Mouse (Mus musculus): Measurements from ENCODE around the gene Tmem211. TPM values are rescaled to one million over a fixed set of nuclear protein-coding genes. Genes with fewer than 3 reads are reported as not detected.
A peak's percentile ranks its signal among the peaks of the same experiment; 100 is the strongest.

Tmem211 gene
- polyA plus RNA-seq (2015; fragmentation: Nextera tagmentation; extraction: Ambion mirVana) = not detected in 2 replicates

DNA sequence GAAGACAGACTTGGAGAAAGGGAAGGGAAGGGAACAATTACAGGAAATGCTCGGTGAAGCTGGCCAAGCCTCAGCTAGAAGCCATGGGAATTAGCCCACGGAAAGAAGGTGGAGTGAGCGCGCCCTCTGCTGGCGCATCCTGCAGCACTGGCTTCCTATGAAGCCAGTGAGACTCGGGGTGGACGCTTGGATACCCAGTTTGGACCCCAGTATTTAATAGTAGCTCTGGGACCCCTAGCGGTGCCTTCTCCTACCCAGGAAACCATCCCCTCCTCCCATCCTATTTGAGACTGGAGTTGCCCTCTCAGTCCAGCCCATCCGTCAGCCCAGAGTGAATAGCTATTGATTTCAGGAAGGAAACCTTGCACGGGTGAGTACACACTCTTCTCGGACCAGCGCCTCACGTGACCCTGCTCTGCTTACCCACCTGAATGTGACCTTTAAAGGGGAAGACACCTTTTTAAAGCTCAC lies at the start of gene Tmem211:
TSS of gene Tmem211 (plus strand) at position 278 of the 471 bp plus-strand sequence.
- Histone ChIP-seq H3K9ac (replicated peaks) (peak within 1 kb of the TSS; percentile 23), H3K4me2 (peak within 1 kb of the TSS; percentile 57), H3K36me3 (no peaks in the 10 kb centered on the region), H3K9me3 (replicated peaks) (no peaks in the 10 kb centered on the region), H3K27ac (replicated peaks) (peak within 1 kb of the TSS; percentile 64), H3K27me3 (replicated peaks) (no peaks in the 10 kb centered on the region), H3K4me1 (peaks cover 21% of the 10 kb centered on the region), H3K4me3 (replicated peaks) (peak within 1 kb of the TSS; percentile 27)
- peak; percentile 84 for ATAC-seq (ENCODE audit: low FRiP score)
- WGBS = under 1% methylated on average over 13 of the region's 13 CpGs

DNA sequence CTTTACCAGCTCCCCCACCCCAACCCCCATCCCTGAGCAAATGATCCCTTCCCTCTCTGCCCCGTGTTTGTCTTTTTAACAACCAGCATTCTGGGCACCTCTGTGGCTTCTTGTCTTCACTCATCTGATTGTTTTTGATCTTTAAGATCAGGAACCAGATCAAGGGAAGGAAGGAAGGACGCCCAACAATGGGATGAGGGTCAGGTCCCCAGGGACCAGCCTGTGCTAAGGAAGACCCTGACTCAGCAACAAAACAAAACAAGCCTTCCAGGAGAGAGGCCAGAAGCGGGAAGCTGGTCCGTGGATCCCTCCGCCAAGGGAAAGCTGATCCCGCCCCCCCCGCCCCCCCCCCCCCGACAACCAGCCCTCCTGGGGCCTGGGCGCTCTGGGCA lies 47.3 kb upstream of the Tmem211 start:
- Histone ChIP-seq H3K36me3 (no peaks in the 10 kb centered on the region), H3K9ac (replicated peaks) (no peak overlapping the region), H3K9me3 (replicated peaks) (no peaks in the 10 kb centered on the region), H3K27ac (replicated peaks) (peak overlapping the region; percentile 80), H3K27me3 (replicated peaks) (no peaks in the 10 kb centered on the region), H3K4me2 (peak overlapping the region; percentile 59), H3K4me3 (replicated peaks) (peak overlapping the region; percentile 31), H3K4me1 (peaks cover 14% of the 10 kb centered on the region)
- WGBS = 7% methylated on average over 8 of the region's 9 CpGs
- no peak; the same call in 1 of the 2 replicates for ATAC-seq (ENCODE audit: low FRiP score)

DNA sequence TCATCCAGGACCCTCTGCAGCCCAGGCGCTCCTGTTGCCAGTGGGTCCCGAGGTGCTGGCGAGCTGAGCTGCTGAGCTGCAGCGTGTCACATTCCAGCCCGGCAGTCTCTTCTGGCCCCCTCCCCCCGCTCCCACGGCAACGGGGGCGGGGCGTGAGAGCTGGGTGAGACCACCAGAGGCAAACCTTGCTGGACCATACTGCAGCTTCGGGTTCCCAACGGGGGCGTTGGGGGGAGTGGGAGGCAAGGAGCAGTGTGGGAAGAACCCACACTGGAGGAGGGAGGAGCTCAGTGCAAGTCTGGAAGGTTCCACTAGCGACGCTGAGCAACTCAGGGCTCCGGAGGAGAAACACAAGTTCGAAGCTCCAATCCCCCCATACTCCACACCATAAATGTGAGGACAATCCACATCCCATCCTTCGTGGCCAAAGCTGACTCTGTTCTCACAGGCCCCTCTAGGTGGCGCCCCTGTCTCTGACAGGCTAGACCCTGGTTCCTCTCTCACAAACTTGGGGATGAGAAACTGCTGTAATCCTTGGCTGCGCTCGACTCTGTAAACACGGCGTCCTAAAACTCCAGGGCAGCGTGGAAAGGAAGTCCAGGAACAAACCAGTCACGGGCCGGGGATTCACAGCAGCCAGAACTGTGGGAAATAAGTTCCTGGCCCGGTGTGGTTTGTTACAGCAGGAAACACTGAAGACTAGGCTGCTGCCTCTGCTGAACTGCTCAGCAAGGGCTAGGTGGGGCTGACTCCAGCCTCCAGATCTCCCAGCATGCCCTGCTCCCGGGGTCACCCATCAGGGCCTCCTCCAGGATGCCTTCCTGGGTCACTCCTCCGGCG lies 46.6 kb upstream of the Tmem211 start:
- Histone ChIP-seq H3K4me2 (peak overlapping the region; percentile 59), H3K27ac (replicated peaks) (peak overlapping the region; percentile 80)

DNA sequence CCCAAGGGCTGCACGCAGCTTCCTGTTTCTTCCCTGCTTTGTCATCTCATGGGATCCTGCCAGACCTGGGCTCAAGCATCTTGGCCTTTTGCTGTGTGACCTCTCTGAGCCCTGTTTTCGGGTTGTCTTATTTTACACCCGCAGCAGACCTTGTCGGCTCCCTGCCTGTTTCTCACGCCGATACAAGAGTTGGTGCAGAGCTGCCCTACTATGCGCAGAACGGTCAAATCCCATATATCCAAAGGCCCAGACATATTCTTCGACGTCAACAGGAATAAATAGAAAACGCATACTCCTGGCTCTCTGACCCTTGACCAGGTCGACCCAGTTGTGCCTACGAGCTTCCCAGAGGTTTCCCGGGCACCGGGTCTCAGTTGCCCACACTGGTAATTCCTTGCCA lies 46.0 kb upstream of the Tmem211 start:
- H3K9ac ChIP-seq (replicated peaks) = no peak overlapping the region
- H3K4me1 ChIP-seq = peaks cover 14% of the 10 kb centered on the region
- 89% methylated on average over 15 of the region's 15 CpGs for WGBS
- H3K27me3 ChIP-seq (replicated peaks) = no peaks in the 10 kb centered on the region
- peak overlapping the region; percentile 31; the same call in 1 of the 2 replicates for H3K4me3 ChIP-seq (replicated peaks)
- H3K36me3 ChIP-seq = no peaks in the 10 kb centered on the region
- peak overlapping the region; percentile 80 for H3K27ac ChIP-seq (replicated peaks)
- ATAC-seq (ENCODE audit: low FRiP score) = no peak
- peak overlapping the region; percentile 59 for H3K4me2 ChIP-seq
- no peaks in the 10 kb centered on the region for H3K9me3 ChIP-seq (replicated peaks)

More for the DNA sequence above, 46.6 kb upstream of the Tmem211 start:
- Histone ChIP-seq H3K4me3 (replicated peaks) (peak overlapping the region; percentile 31), H3K4me1 (peaks cover 14% of the 10 kb centered on the region), H3K36me3 (no peaks in the 10 kb centered on the region), H3K27me3 (replicated peaks) (no peaks in the 10 kb centered on the region), H3K9me3 (replicated peaks) (no peaks in the 10 kb centered on the region), H3K9ac (replicated peaks) (peak overlapping the region; percentile 34; the same call in 1 of the 2 replicates)
- peak; percentile 79 for ATAC-seq (ENCODE audit: low FRiP score)
- WGBS = 5% methylated on average over 30 of the region's 30 CpGs

DNA sequence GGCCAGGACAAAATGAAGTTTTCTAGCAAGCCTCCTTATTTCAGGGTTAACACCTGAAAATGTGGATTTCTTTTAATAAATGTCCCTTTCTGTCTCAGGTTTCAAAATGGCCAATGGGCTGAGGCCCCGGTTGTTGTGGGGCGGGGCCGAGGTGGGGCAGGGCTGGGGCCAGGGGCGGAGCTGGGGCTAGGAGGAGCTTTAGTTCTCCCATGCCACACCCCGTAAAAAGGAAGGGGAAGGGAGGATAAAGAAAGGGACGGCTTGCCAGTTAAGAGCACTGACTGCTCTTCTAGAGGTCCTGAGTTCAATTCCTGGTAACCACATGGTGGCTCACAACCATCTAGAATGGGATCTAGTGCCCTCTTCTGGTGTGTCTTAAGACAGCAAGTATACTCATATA lies 45.3 kb upstream of the Tmem211 start:
- Histone ChIP-seq H3K27me3 (replicated peaks) (no peaks in the 10 kb centered on the region), H3K9ac (replicated peaks) (no peak overlapping the region), H3K36me3 (no peaks in the 10 kb centered on the region), H3K27ac (replicated peaks) (no peak overlapping the region), H3K4me2 (no peak overlapping the region), H3K9me3 (replicated peaks) (no peaks in the 10 kb centered on the region), H3K4me1 (peaks cover 14% of the 10 kb centered on the region), H3K4me3 (replicated peaks) (no peak overlapping the region)
- no peak for ATAC-seq (ENCODE audit: low FRiP score)
- 42% methylated on average over 6 of the region's 6 CpGs for WGBS

DNA sequence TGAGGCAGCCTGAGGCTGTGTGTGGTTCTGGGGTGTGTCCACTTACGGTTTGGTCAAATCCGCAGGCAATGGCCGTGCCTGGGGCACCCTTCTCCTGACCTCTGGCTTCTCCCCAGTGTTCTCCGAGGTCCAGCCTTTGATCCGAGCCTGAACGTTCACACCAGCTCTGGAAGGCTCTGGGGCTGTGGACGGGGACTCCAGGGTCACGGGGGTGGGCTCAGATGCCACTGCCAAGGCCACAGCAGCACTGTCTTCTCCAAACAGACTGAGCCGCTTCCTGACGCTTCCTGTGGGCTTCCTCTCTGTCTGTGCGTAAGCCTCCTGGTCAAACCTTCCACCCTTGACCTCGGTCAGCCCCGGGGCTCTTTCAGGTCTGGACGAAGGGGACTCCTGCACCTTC lies 36.2 kb upstream of the Tmem211 start:
- no peak overlapping the region for H3K9ac ChIP-seq (replicated peaks)
- ATAC-seq (ENCODE audit: low FRiP score) = no peak
- no peaks in the 10 kb centered on the region for H3K36me3 ChIP-seq
- no peaks in the 10 kb centered on the region for H3K27me3 ChIP-seq (replicated peaks)
- WGBS = 89% methylated on average over 14 of the region's 14 CpGs
- H3K4me1 ChIP-seq = peaks cover 15% of the 10 kb centered on the region
- no peak overlapping the region for H3K27ac ChIP-seq (replicated peaks)
- H3K4me3 ChIP-seq (replicated peaks) = no peak overlapping the region
- no peaks in the 10 kb centered on the region for H3K9me3 ChIP-seq (replicated peaks)
- H3K4me2 ChIP-seq = no peak overlapping the region

DNA sequence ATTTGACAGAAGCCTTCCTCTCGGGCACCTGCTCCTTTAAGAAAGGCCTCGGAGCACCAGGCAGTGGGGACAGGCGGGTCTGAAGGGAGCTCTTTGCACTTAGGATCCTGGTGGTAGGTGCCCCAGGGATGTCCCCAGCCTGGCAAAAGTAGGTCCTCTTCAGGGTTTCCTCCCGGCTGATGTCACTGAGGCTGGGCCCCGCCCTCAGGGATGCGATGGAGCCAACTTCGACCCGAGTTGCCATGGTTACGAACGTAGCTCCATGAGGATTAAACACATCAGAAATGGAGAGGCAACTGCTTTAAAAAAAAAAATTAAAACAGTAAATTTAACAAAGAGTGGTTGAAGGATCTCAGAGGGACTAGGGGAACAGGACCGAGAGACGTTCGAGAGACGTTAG lies 34.8 kb upstream of the Tmem211 start:
- Histone ChIP-seq H3K36me3 (no peaks in the 10 kb centered on the region), H3K27me3 (replicated peaks) (no peaks in the 10 kb centered on the region), H3K4me2 (no peak overlapping the region), H3K9me3 (replicated peaks) (no peaks in the 10 kb centered on the region), H3K4me3 (replicated peaks) (no peak overlapping the region), H3K9ac (replicated peaks) (no peak overlapping the region), H3K4me1 (peaks cover 17% of the 10 kb centered on the region), H3K27ac (replicated peaks) (peak overlapping the region; percentile 8; the same call in 1 of the 2 replicates)
- WGBS = 68% methylated on average over 14 of the region's 14 CpGs
- ATAC-seq (ENCODE audit: low FRiP score) = peak; percentile 40

DNA sequence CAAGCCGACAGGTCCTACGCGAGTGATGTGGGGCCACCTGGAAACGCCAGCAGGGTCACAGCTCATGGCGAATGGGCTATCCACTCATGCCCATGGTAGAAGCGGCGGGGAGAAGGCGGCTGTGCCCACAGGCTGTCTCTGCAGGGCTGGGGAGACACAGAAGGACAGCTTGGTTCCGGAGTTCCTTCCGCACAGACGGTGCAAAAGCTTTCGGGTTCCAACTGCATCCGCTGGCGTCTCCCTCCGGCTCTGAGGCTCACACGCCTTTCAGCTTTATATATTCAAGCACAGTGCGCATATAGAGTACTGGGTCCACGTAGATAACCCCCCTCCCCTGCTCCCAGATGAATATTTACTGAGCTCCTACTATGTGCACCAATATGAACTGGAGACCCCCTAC lies 32.9 kb upstream of the Tmem211 start:
- H3K27me3 ChIP-seq (replicated peaks) = no peaks in the 10 kb centered on the region
- H3K4me3 ChIP-seq (replicated peaks) = no peak overlapping the region
- H3K4me2 ChIP-seq = no peak overlapping the region
- no peak overlapping the region for H3K27ac ChIP-seq (replicated peaks)
- WGBS = 89% methylated on average over 18 of the region's 18 CpGs
- H3K36me3 ChIP-seq = no peaks in the 10 kb centered on the region
- ATAC-seq (ENCODE audit: low FRiP score) = no peak
- peaks cover 28% of the 10 kb centered on the region for H3K4me1 ChIP-seq
- no peak overlapping the region for H3K9ac ChIP-seq (replicated peaks)
- no peaks in the 10 kb centered on the region for H3K9me3 ChIP-seq (replicated peaks)

DNA sequence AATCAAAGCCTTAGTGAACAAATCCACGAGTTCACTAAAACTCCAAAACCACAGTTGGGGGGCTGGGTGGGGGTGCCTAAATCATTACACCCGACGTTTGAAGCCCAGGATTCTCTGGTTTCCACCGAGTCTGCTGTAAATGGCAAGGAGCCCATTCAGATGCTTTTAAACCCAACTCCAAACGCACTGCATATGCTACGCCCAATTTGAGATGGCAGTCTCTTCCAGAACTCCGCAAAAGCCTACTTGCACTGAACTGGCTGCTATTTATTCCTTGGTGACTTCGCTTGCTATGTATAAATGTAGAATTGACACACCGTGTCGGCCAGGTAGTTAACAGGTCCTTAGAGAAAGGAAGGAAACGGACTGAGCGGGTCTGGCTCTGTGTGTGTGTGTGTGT lies 31.3 kb upstream of the Tmem211 start:
- no peak overlapping the region for H3K27ac ChIP-seq (replicated peaks)
- no peaks in the 10 kb centered on the region for H3K9me3 ChIP-seq (replicated peaks)
- H3K9ac ChIP-seq (replicated peaks) = no peak overlapping the region
- H3K36me3 ChIP-seq = no peaks in the 10 kb centered on the region
- peaks cover 35% of the 10 kb centered on the region for H3K4me1 ChIP-seq
- H3K27me3 ChIP-seq (replicated peaks) = no peaks in the 10 kb centered on the region
- H3K4me2 ChIP-seq = no peak overlapping the region
- no peak for ATAC-seq (ENCODE audit: low FRiP score)
- no peak overlapping the region for H3K4me3 ChIP-seq (replicated peaks)
- WGBS = 73% methylated on average over 12 of the region's 12 CpGs

DNA sequence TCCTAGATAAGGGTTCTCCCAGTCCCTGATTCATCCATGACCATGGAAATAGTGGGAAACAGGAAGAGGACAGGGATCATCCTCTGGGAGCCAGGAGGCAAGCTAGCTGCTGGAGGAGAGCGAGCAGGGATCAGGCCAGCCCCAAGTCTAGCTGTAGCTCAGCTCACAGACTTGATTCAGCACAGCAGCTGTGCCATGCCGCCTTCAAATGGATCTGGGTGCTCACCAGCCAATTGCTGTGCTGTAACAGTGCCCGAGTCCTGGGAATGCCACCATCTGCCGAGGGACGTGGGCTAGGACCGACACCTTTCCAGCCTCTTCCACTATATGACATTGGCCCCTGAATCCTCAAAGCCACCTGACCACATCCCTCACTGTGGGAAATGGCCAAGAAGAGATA lies 30.8 kb upstream of the Tmem211 start:
- no peak for ATAC-seq (ENCODE audit: low FRiP score)
- WGBS = 89% methylated on average over 6 of the region's 6 CpGs

DNA sequence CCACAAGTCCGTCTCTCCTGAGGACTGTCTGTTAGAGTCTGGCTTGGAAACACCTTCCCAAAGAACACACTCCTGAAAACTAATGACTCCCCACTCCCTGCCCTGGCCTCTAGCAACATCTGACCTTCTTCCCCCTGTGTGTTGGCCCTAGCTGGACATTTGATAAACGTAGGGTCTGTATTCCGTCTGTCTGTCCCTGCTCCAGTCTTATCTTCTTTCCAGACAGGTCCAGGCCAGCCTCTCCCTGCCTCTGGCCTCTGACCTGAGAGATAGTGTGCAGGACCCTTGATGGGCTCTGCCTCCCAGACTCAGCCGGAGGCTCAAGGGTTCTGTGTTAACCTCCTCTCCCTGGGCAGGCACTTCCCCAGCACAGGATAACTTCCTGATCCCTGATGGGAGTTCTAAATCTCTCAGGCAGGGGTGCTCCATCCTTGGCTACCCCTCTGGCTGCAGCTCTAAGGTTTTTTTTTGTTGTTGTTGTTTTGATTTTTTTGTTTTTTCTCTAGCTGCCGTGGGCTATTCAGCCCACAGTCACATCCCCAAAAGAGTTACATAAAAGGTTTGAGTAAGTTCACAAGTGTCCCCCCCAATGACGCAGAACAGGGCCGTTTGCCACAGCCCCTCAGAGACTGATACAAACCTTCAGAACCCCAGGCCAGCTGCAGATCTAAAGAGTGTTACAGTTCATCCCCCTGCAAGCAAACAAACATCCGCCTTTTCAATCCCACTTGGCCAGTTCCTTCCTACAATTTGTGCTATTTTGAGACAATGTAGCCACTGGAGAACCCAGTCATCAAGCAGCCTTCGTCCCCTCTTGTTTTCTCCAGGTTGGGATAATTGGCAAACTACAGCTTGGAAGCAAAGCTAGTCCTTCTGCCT lies 29.6 kb upstream of the Tmem211 start:
- Histone ChIP-seq H3K9me3 (replicated peaks) (no peaks in the 10 kb centered on the region), H3K4me2 (no peak overlapping the region), H3K36me3 (no peaks in the 10 kb centered on the region), H3K27me3 (replicated peaks) (no peaks in the 10 kb centered on the region), H3K4me1 (peaks cover 28% of the 10 kb centered on the region), H3K4me3 (replicated peaks) (no peak overlapping the region), H3K9ac (replicated peaks) (no peak overlapping the region), H3K27ac (replicated peaks) (peak overlapping the region; percentile 29)
- ATAC-seq (ENCODE audit: low FRiP score) = no peak
- WGBS = 46% methylated on average over 9 of the region's 9 CpGs

More for the DNA sequence above, 30.8 kb upstream of the Tmem211 start:
- no peak overlapping the region for H3K4me2 ChIP-seq
- H3K4me1 ChIP-seq = peaks cover 35% of the 10 kb centered on the region
- no peak overlapping the region for H3K4me3 ChIP-seq (replicated peaks)
- no peaks in the 10 kb centered on the region for H3K9me3 ChIP-seq (replicated peaks)
- H3K9ac ChIP-seq (replicated peaks) = no peak overlapping the region
- no peaks in the 10 kb centered on the region for H3K27me3 ChIP-seq (replicated peaks)
- no peak overlapping the region for H3K27ac ChIP-seq (replicated peaks)
- H3K36me3 ChIP-seq = no peaks in the 10 kb centered on the region
